Mouse (Mus musculus) hindbrain, embryonic 15.5 days (tissue): ENCODE data around the gene Bok. TPM values are rescaled to one million over a fixed set of nuclear protein-coding genes. Genes with fewer than 3 reads are reported as not detected.
"Not testable (repeated sequence)": the region's sequence is repeated elsewhere in the genome, so short reads cannot be mapped to it uniquely, and the experiment has no call there.

Experiments
- ATAC-seq: fragments of 200-750 bp; cut with Nextera tagmentation; 2 replicates; pipeline ENCODE4 v1.8.0; 2017; ENCODE audit warnings: low read depth, moderate number of reproducible peaks, moderate TSS enrichment; ENCODE audit not compliant: low FRiP score
- H3K27ac ChIP-seq: fragments of 300-500 bp; sonication (generic); replicated peaks from 2 replicates; pipeline ENCODE4 v1.5.1; 2015; ENCODE audit warnings: mild to moderate bottlenecking, inconsistent platforms
- H3K27me3 ChIP-seq: fragments of 300-500 bp; sonication (generic); 2 replicates; pipeline ENCODE4 v1.6.1; 2015; ENCODE audit warnings: control low read depth, inconsistent platforms
- H3K36me3 ChIP-seq: fragments of 300-500 bp; sonication (generic); 2 replicates; pipeline ENCODE4 v1.6.1; 2015; ENCODE audit warnings: control low read depth, inconsistent platforms
- H3K4me1 ChIP-seq: fragments of 300-500 bp; sonication (generic); replicated peaks from 2 replicates; pipeline ENCODE4 v1.6.1; 2015; ENCODE audit warnings: control low read depth, inconsistent platforms
- H3K4me2 ChIP-seq: fragments of 300-500 bp; sonication (generic); 2 replicates; pipeline ENCODE4 v1.6.1; 2015; ENCODE audit warnings: moderate library complexity, mild to moderate bottlenecking, inconsistent platforms
- H3K4me3 ChIP-seq: fragments of 300-500 bp; sonication (generic); 2 replicates; pipeline ENCODE4 v1.5.1; 2015; ENCODE audit warnings: mild to moderate bottlenecking, inconsistent platforms
- H3K9ac ChIP-seq: fragments of 300-500 bp; sonication (generic); 2 replicates; pipeline ENCODE4 v1.6.1; 2015; ENCODE audit warnings: inconsistent platforms
- H3K9me3 ChIP-seq: fragments of 300-500 bp; sonication (generic); 2 replicates; pipeline ENCODE4 v1.6.1; 2016; ENCODE audit warnings: control low read depth, inconsistent platforms
- WGBS: fragments of 180-500 bp; shearing (Covaris S2); methylation state at CpG from one replicate; pipeline ENCODE4 v1.1.7; 2015; 5-methylcytosine and 5-hydroxymethylcytosine counted together
- polyA plus RNA-seq: library from polyadenylated mRNA; unstranded; fragments of >200 nt; fragmentation: Nextera tagmentation; extraction: Ambion mirVana; gene quantifications from 2 replicates; pipeline ENCODE4 v1.2.1, GENCODE M21; 2015

The Bok gene
- 93.1 and 108 TPM in 2 replicates for polyA plus RNA-seq

DNA sequence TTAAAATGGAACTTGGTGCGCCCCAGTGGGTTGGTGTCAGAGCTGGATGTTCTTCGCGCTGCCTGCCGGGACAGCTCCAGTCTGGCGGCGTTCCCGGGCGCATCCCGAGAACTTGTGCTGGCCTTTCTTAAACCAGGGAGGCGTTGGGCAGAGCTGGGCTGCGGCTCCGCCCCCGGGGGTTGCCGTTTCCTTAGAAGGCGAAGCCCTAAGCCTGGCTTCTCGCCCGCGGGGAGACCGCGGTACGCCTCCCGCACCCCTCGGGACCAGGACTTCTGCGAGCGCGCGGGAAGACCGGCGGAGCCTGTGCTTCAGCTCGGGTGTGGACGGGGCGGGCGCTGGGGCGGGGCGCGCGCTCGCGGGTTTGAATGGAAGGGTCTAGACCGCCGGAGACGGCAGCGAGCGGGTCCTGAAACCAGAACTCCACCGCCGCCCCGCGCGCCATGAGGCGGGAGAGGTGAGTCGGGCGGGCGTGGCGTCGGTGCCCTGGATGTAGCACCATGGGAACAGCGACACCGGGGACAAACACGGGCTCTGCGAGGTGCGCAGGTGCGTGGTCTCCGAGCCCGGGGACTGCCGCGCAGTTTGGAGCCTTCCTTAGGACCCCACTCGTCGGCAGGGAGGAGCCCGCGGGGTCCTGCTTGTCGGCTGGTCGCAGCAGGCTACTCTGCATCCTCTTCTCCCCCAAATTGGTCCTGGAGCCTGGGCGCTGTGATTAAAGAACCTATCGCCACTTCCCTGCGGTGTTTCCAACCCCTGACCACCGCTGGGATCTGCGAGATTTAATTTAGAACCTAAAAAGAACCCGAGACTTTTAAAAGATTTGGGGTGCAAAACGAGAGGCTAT is at the start of gene Bok:
Gene Bok (plus strand): TSS at position 260 of the 844 bp plus-strand sequence.
- H3K27me3 ChIP-seq = no peaks in the 10 kb centered on the region
- peak within 1 kb of the TSS; percentile 92 for H3K4me2 ChIP-seq
- no peaks in the 10 kb centered on the region for H3K9me3 ChIP-seq
- H3K4me3 ChIP-seq = peak within 1 kb of the TSS; percentile 71
- peak within 1 kb of the TSS; percentile 78 for H3K9ac ChIP-seq
- under 1% methylated on average over 78 of the region's 78 CpGs for WGBS
- no peaks in the 10 kb centered on the region for H3K36me3 ChIP-seq
- H3K27ac ChIP-seq = peak within 1 kb of the TSS; percentile 87
- ATAC-seq = peak; percentile 71
- peaks cover 34% of the 10 kb centered on the region for H3K4me1 ChIP-seq

DNA sequence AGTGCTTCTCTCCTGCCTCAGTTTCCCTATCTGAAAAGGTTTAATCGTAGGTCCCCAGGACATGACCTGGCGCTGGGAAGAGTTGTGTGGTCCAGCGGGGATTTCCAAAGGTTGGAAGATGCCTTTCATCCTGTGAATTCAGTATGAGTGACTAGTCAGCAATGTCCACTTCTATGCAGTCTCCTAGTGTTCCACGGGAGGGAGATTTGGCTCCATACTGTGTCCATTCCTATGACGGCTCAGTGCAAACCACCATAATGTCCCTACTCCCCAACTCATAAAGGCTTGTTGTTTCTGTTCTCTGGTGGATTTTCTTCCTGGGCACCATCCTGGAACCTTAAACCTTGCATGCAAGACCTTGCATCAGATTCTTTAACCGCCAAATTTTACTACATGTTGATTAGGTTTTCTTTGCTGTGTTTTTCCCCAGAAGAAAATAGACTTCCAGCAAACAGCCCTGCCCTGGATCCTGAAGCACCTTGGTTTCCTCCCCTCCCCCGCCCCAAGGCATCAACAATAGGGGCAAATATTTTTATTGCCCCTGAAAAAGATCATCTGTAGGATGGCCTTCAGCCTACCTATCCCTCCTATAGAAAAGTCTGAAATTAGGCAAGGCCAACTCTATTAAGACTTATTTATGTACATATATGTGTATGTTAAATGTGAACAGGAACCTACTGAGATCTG is 49.1 kb upstream of the Bok start:
- Histone ChIP-seq H3K4me3 (peak overlapping the region; percentile 100), H3K4me1 (peaks cover 26% of the 10 kb centered on the region), H3K9ac (peak overlapping the region; percentile 60), H3K27me3 (no peaks in the 10 kb centered on the region), H3K36me3 (no peaks in the 10 kb centered on the region), H3K9me3 (no peaks in the 10 kb centered on the region), H3K27ac (peak overlapping the region; percentile 95), H3K4me2 (peak overlapping the region; percentile 84)
- ATAC-seq = peak; percentile 23
- WGBS = 34% methylated on average over 7 of the region's 7 CpGs

DNA sequence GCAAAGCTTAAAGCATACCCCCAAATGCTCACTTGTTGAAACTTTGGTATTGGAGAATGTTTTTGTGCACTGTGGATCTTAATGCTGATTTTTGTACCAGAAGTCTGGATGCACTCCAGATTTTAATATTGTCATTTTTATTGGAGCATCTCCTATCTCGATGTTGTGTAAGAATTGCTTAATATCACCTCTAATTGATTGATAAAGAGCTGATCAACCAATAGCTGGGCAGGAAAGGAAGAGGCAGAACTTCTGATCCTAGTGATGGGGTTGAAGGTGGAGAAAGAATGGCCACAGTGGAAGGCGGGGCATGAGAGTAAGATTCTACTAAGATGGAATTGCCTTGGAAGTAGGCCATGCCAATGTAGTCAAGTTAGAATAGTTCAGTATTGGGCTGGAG is 43.5 kb upstream of the Bok start:
- Histone ChIP-seq H3K27me3 (no peaks in the 10 kb centered on the region), H3K9me3 (no peaks in the 10 kb centered on the region), H3K27ac (no peak overlapping the region), H3K9ac (no peak overlapping the region), H3K36me3 (no peaks in the 10 kb centered on the region), H3K4me2 (no peak overlapping the region), H3K4me3 (no peak overlapping the region), H3K4me1 (no peaks in the 10 kb centered on the region)
- WGBS = 94% methylated on average over 2 of the region's 2 CpGs
- ATAC-seq = no peak

DNA sequence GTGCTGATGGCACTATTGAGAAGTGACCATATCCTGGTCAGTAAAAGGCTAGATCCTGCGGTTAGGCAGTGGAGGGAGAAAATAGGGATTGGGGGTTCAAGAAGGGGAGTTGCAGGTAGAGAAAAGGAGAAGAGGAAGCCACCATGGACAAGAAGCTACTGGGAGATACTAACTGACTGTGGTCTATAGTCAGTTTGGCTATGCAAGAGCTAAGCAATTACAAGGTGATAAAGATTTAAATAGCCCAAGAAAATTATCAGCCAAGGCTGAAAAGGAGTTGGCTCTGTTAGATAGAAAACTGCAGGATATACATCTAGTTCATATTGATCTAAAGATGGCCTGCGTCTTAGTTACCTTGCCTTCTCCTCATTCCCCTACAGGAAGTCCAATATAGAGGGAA is 42.8 kb upstream of the Bok start:
- H3K36me3 ChIP-seq = no peaks in the 10 kb centered on the region
- WGBS = 89% methylated on average over 2 of the region's 2 CpGs

DNA sequence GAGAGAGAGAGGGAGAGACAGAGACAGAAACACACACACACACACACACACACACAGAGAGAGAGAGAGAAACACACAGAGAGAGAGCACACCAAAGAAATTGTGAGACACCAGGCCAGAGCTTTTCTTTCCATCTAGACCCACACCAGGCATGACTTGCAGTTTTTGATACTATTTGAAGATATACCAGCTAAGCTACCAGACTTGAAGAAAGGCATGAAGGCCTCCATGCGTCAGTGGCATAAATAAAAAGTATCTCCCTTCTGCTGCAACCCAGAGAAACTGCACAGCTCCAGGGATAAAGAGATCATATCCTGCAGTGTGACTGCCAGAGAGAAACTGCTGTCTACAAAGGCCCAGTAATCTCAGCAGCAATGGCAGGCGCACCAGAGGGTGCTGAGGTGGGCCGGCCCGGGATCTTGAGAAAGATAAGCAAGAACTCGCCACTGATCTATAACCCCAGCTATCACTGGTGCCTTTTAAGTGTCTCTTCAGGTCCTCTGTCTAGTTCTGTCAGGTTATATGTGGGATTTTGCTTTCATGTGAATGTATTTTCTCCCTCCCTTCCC is 35.8 kb upstream of the Bok start:
- Histone ChIP-seq H3K27ac (no peak overlapping the region), H3K27me3 (no peaks in the 10 kb centered on the region), H3K4me3 (no peak overlapping the region), H3K9ac (no peak overlapping the region), H3K4me2 (no peak overlapping the region), H3K36me3 (no peaks in the 10 kb centered on the region), H3K9me3 (no peaks in the 10 kb centered on the region), H3K4me1 (no peaks in the 10 kb centered on the region)
- ATAC-seq = no peak
- 82% methylated on average over 5 of the region's 5 CpGs for WGBS

More for the DNA sequence above, 42.8 kb upstream of the Bok start:
- no peaks in the 10 kb centered on the region for H3K27me3 ChIP-seq
- H3K9ac ChIP-seq = no peak overlapping the region
- H3K4me2 ChIP-seq = no peak overlapping the region
- no peaks in the 10 kb centered on the region for H3K9me3 ChIP-seq
- no peaks in the 10 kb centered on the region for H3K4me1 ChIP-seq
- H3K27ac ChIP-seq = no peak overlapping the region
- no peak overlapping the region for H3K4me3 ChIP-seq
- no peak for ATAC-seq

DNA sequence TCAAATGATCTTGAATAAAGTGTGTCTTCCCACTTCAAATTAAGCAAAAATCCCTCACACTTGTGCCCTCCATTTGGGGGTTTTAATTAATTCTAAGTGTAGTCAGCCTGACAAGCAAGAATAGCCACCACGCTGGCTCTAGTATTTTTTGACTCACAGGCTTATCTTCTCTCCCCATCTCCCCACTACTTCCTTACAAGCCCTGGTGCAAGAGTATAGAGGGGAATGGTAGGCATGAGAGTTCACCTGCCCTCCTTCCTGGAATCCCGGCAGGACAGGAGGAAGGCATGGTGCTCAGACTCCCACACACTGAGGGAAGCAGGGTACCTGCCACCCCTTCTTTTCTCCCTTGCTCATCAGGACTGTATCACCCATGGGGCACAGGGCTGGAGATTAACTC is 31.2 kb upstream of the Bok start:
- Histone ChIP-seq H3K36me3 (no peaks in the 10 kb centered on the region), H3K27me3 (no peaks in the 10 kb centered on the region), H3K27ac (no peak overlapping the region), H3K9ac (no peak overlapping the region), H3K9me3 (no peaks in the 10 kb centered on the region), H3K4me1 (no peaks in the 10 kb centered on the region), H3K4me3 (no peak overlapping the region), H3K4me2 (no peak overlapping the region)
- ATAC-seq = no peak
- WGBS = 54% methylated on average over 2 of the region's 2 CpGs

DNA sequence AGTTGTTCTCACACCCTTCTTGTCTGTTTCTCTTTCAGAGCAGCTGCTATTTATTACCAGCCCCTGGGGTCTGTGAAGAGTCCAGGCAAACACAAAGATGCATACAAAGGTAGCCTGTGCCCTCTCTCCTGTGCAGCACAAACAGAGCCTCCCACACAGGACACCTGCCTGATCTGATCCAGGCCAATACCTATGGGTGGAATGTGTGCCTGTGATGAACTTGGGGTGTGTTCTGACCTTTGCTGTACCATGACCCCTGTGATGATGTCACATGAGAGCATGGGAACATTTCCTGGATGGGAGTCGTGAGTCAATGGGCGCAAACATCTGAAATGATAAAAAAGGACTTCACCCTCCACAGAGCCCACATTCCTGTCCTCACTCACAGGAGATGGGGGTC is 30.7 kb upstream of the Bok start:
- 85% methylated on average over 2 of the region's 2 CpGs for WGBS
- H3K9ac ChIP-seq = no peak overlapping the region
- no peaks in the 10 kb centered on the region for H3K36me3 ChIP-seq
- H3K9me3 ChIP-seq = no peaks in the 10 kb centered on the region
- ATAC-seq = no peak
- H3K27ac ChIP-seq = no peak overlapping the region
- no peak overlapping the region for H3K4me2 ChIP-seq
- H3K4me1 ChIP-seq = no peaks in the 10 kb centered on the region
- H3K27me3 ChIP-seq = no peaks in the 10 kb centered on the region
- no peak overlapping the region for H3K4me3 ChIP-seq

DNA sequence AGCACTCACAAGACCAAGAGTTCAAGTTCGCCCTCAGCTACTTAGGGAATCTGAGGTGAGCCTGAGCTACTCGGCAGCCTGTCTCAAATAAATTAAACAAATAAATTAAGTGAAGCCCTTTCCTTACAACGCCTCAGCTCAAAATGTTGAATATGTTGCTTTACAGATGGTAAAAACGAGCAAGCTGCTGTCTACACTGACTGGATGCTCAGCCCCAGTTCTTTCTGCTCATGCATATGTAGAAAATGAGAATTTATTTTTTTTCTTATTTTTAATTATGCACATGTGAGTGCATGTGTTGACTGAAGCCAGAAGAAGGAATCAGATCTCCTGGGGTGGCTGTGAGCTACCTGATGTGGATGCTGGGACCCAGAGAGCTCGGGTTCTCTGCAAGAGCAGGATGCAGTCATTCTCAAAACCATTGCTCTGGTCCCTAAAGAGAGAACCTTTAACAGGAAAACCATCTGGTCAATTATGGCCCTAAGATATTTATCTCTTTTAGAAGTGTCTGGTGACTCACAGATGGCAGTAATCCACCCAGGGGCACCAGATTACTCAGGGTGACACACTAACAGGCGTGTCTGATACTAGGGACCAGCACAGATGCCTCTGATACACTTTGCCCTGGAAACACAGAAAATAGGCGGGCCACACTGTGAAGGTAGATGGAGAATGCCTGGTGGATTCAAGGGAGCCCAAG is 29.0 kb upstream of the Bok start:
- Histone ChIP-seq H3K4me1 (no peaks in the 10 kb centered on the region), H3K27me3 (no peaks in the 10 kb centered on the region), H3K9ac (no peak overlapping the region), H3K4me2 (no peak overlapping the region), H3K9me3 (no peaks in the 10 kb centered on the region), H3K4me3 (no peak overlapping the region), H3K36me3 (no peaks in the 10 kb centered on the region), H3K27ac (no peak overlapping the region)
- ATAC-seq = no peak
- WGBS = 75% methylated on average over 7 of the region's 7 CpGs

DNA sequence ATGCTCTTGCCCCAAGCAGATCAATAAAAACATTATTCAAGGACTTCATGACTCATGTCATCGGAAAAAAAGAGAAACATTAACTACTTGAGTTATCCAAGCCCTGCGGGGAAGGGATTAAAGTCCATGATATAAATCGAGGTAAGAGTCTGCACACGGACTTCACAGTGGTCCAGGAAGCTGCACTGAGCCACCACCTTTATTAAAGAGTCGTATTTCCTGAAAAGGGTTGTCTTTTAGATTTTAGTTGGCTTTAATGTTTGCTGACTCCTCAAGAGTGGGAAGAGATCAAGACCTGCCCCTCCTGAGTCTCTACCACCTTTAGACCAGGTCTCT is 28.5 kb upstream of the Bok start:
- no peak overlapping the region for H3K4me2 ChIP-seq
- 86% methylated on average over 5 of the region's 5 CpGs for WGBS
- no peak overlapping the region for H3K4me3 ChIP-seq
- no peak overlapping the region for H3K27ac ChIP-seq
- no peaks in the 10 kb centered on the region for H3K9me3 ChIP-seq
- no peaks in the 10 kb centered on the region for H3K4me1 ChIP-seq
- no peak overlapping the region for H3K9ac ChIP-seq
- H3K36me3 ChIP-seq = no peaks in the 10 kb centered on the region
- H3K27me3 ChIP-seq = no peaks in the 10 kb centered on the region
- no peak for ATAC-seq

DNA sequence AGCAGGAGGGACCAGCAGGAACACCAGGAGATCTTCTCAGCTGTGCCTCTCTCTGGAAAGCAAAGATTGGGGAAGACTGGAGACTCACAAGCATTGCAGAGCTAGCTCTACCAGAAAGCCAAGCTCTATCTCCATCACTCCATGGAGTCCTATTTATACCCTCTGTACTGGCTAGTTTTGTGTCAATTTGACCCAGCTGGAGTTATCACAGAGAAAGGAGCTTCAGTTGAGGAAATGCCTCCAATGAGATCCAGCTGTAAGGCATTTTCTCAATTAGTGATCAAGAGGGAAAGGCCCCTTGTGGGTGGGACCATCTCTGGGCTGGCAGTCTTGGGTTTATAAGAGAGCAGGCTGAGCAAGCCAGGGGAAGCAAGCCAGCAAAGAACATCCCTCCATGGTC is 26.9 kb upstream of the Bok start, which contains the start of gene Stk25:
Gene Stk25 (minus strand): TSS at position 101 of the 400 bp plus-strand sequence.
- H3K9ac ChIP-seq, H3K36me3 ChIP-seq, H3K4me3 ChIP-seq, H3K27ac ChIP-seq, H3K4me2 ChIP-seq, H3K4me1 ChIP-seq, H3K27me3 ChIP-seq, ATAC-seq, H3K9me3 ChIP-seq: not testable (repeated sequence)

DNA sequence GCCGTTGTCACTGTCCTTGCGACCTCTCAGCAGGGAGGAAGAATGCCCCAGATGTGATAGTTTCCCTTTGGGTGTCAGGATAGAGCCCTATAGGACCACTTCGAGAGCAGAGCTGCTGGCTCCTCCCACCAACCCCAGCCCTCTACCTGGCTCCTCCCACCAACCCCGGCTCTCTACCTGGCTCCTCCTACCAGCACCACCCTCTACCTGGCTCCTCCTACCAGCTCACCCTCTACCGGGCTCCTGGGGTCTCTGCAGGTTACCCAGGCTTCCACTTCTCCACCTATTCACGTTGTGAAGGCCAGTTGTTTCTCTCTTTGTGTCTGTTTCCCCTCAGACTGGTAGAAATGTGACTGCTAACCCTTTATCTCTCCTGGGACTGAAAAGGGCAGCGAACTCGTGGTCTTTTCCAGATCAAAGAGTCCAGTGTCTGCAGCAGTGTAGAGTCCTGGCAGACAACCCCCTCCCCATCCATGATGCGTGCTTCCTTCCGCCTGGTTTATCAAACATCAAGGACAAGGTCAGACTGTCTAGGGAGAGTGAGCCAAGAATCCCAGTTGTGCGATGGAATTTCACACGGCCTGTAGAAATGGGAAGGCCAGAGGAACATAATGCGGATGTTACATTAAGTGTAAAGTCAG is 17.6 kb upstream of the Bok start:
- peak overlapping the region; percentile 20; the same call in 1 of the 2 replicates for H3K27ac ChIP-seq
- peaks cover 10% of the 10 kb centered on the region for H3K4me1 ChIP-seq
- H3K9ac ChIP-seq = no peak overlapping the region
- no peak overlapping the region for H3K4me3 ChIP-seq
- H3K27me3 ChIP-seq = no peaks in the 10 kb centered on the region
- WGBS = 24% methylated on average over 13 of the region's 13 CpGs
- ATAC-seq = peak; percentile 32; the same call in 1 of the 2 replicates
- H3K36me3 ChIP-seq = no peaks in the 10 kb centered on the region
- no peaks in the 10 kb centered on the region for H3K9me3 ChIP-seq
- no peak overlapping the region for H3K4me2 ChIP-seq
